Mouse (Mus musculus) midbrain, embryonic 14.5 days (tissue): ENCODE data around the gene Sirt4. TPM values are rescaled to one million over a fixed set of nuclear protein-coding genes. Genes with fewer than 3 reads are reported as not detected.

Source experiments
- ATAC-seq: fragments of 200-750 bp; cut with Nextera tagmentation; 2 replicates; pipeline ENCODE4 v1.8.0; 2017; ENCODE audit warnings: moderate number of reproducible peaks, moderate library complexity; ENCODE audit not compliant: low FRiP score, low TSS enrichment
- DNase-seq: peaks from one replicate; pipeline ENCODE4 v3.0.0-alpha.2; 2015
- H3K27ac ChIP-seq: fragments of 300-500 bp; sonication (generic); replicated peaks from 2 replicates; pipeline ENCODE4 v1.5.1; 2014; ENCODE audit warnings: mild to moderate bottlenecking, low read depth, low read length, moderate library complexity
- H3K27me3 ChIP-seq: fragments of 300-500 bp; sonication (generic); 2 replicates; pipeline ENCODE4 v1.6.1; 2014; ENCODE audit warnings: low read length, control low read depth, mixed read lengths; ENCODE audit not compliant: control insufficient read depth, insufficient read depth
- H3K36me3 ChIP-seq: fragments of 300-500 bp; sonication (generic); 2 replicates; pipeline ENCODE4 v1.6.1; 2014; ENCODE audit warnings: low read length, control low read depth; ENCODE audit not compliant: control insufficient read depth, insufficient read depth
- H3K4me1 ChIP-seq: fragments of 300-500 bp; sonication (generic); 2 replicates; pipeline ENCODE4 v1.6.1; 2014; ENCODE audit warnings: mild to moderate bottlenecking, antibody characterized with exemption, low read length, control low read depth; ENCODE audit not compliant: control insufficient read depth, insufficient read depth
- H3K4me2 ChIP-seq: fragments of 300-500 bp; sonication (generic); 2 replicates; pipeline ENCODE4 v1.6.1; 2014; ENCODE audit warnings: mild to moderate bottlenecking, low read length, moderate library complexity
- H3K4me3 ChIP-seq: fragments of 300-500 bp; sonication (generic); replicated peaks from 2 replicates; pipeline ENCODE4 v1.5.1; 2014; ENCODE audit warnings: low read depth, low read length
- H3K9ac ChIP-seq: fragments of 300-500 bp; sonication (generic); replicated peaks from 2 replicates; pipeline ENCODE4 v1.6.1; 2014; ENCODE audit warnings: mild to moderate bottlenecking, low read length, moderate library complexity
- H3K9me3 ChIP-seq: fragments of 300-500 bp; sonication (generic); 2 replicates; pipeline ENCODE4 v1.6.1; 2016; ENCODE audit warnings: low read length, control low read depth, mixed read lengths; ENCODE audit not compliant: control insufficient read depth
- WGBS: fragments of 180-500 bp; shearing (Covaris S2); extraction: QIAGEN DNeasy Blood & Tissue Kit; methylation state at CpG from one replicate; pipeline ENCODE4 v1.1.7; 2014; 5-methylcytosine and 5-hydroxymethylcytosine counted together
- polyA plus RNA-seq: library from polyadenylated mRNA; unstranded; fragments of >200 nt; fragmentation: Nextera tagmentation; extraction: Ambion mirVana; gene quantifications from 2 replicates; pipeline ENCODE4 v1.2.1, GENCODE M21; 2014

Sirt4 gene
- polyA plus RNA-seq, 1 experiment from 2014 or later = 23.8 TPM

- H3K9me3 ChIP-seq = no peaks in the 10 kb centered on the region
- no peak overlapping the region for H3K9ac ChIP-seq
- no peaks in the 10 kb centered on the region for H3K36me3 ChIP-seq
- no peak overlapping the region for H3K27ac ChIP-seq
- no peak overlapping the region for H3K4me2 ChIP-seq
- H3K27me3 ChIP-seq = no peaks in the 10 kb centered on the region
- 95% methylated on average over 9 of the region's 9 CpGs for WGBS
- H3K4me1 ChIP-seq = no peaks in the 10 kb centered on the region
- DNase-seq (no peak), ATAC-seq (no peak)
- H3K4me3 ChIP-seq = no peak overlapping the region
Observed at GRCm38 (mm10) chr5:115517501-115517900, 33.0 kb upstream of the Sirt4 start.

DNA sequence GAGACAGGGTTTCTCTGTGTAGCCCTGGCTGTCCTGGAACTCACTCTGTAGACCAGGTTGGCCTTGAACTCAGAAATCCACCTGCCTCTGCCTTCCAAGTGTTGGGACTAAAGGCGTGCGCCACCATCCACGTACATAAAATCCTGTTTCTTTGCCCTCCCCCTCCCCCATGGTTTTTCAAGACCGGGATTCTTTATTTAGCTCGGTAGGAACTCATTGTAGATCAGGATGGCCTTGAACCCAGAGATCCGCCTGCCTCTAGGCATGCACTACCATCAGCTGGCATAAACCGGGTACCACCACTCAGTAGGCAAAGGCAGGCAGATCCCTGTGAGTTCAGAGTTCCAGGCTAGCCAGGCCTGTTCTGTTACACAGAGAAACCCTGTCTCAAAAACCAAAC lies 32.4 kb upstream of the Sirt4 start:
- no peak overlapping the region for H3K27ac ChIP-seq
- no peaks in the 10 kb centered on the region for H3K27me3 ChIP-seq
- DNase-seq (no peak), ATAC-seq (no peak)
- WGBS = 92% methylated on average over 7 of the region's 7 CpGs
- no peaks in the 10 kb centered on the region for H3K36me3 ChIP-seq
- no peak overlapping the region for H3K9ac ChIP-seq
- no peak overlapping the region for H3K4me3 ChIP-seq
- H3K4me2 ChIP-seq = no peak overlapping the region
- H3K9me3 ChIP-seq = no peaks in the 10 kb centered on the region
- no peaks in the 10 kb centered on the region for H3K4me1 ChIP-seq

- Histone ChIP-seq H3K9me3 (no peaks in the 10 kb centered on the region), H3K4me1 (no peaks in the 10 kb centered on the region), H3K4me3 (no peak overlapping the region), H3K9ac (no peak overlapping the region), H3K27me3 (no peaks in the 10 kb centered on the region), H3K36me3 (no peaks in the 10 kb centered on the region), H3K4me2 (no peak overlapping the region), H3K27ac (no peak overlapping the region)
- no peak for DNase-seq
- WGBS = 80% methylated on average over 32 of the region's 32 CpGs
- no peak for ATAC-seq
Observed at GRCm38 (mm10) chr5:115516081-115516907, 31.8 kb upstream of the Sirt4 start.

DNA sequence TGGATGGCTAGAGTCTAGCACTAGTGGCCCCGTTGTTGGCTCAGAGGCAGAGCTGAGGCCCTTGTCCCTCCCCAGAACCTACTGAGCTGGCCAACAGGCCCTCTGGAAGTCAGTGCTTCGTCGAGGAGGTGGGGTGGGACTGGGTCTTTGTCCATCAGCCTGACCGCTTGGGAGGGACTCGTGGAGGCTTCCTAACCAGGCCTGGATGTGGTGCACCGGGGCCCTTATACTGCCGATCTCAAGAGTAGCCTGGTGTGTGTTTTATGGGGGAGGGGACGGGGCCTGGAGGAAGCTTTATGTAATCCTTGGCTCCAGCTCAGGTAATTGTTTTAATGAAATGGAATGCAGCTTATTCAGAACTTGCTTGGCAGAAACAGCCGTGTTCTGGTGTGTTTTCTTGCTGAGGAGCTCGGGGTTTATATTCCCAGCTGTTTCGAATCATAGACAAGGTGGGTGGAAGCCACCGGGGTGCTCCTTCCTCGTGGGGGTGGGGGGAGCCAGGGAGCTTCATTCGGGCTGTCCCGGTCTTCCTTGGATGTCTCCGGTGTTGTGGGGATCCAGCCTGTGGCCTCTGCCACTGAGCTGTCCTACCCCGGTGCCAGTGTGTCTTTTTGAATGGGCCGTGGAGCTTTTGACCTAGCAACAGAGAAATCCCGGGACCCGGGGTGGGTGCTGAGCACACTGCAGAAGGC lies 30.5 kb upstream of the Sirt4 start:
- no peak overlapping the region for H3K4me3 ChIP-seq
- DNase-seq (no peak), ATAC-seq (no peak)
- no peaks in the 10 kb centered on the region; the same call in 1 of the 2 replicates for H3K4me1 ChIP-seq
- no peaks in the 10 kb centered on the region for H3K27me3 ChIP-seq
- H3K36me3 ChIP-seq = no peaks in the 10 kb centered on the region
- H3K4me2 ChIP-seq = no peak overlapping the region
- H3K27ac ChIP-seq = 0 out of 2 replicates have a peak overlapping the region, but pooled peaks have one; percentile 32
- no peaks in the 10 kb centered on the region for H3K9me3 ChIP-seq
- WGBS = 72% methylated on average over 20 of the region's 20 CpGs
- H3K9ac ChIP-seq = no peak overlapping the region

DNA sequence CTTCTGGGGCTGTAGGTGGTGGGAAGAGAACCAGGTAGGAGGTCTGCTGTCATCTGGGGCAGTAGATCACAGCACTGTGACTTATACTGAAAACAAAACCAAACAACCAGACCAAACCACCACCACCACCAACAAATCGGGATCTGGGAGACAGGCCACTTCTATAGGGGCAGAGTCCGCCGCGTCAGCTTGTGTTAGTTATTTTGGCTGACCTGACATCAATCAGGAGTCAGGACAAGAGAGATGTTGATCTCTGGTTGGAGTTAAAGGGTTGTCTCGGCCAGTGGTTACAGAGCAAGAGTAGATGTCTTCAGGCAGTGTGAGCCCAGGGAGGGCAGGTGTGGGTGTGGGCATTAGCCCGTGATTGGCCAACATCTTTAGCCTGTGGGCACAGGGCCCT lies 29.8 kb upstream of the Sirt4 start:
- WGBS = 92% methylated on average over 6 of the region's 6 CpGs
- DNase-seq = no peak
- H3K9me3 ChIP-seq = no peaks in the 10 kb centered on the region
- H3K27ac ChIP-seq = no peak overlapping the region
- H3K27me3 ChIP-seq = no peaks in the 10 kb centered on the region
- no peak for ATAC-seq
- H3K36me3 ChIP-seq = no peaks in the 10 kb centered on the region
- H3K4me3 ChIP-seq = no peak overlapping the region
- H3K4me2 ChIP-seq = no peak overlapping the region
- H3K4me1 ChIP-seq = peaks cover 6% of the 10 kb centered on the region; the same call in 1 of the 2 replicates
- H3K9ac ChIP-seq = no peak overlapping the region

DNA sequence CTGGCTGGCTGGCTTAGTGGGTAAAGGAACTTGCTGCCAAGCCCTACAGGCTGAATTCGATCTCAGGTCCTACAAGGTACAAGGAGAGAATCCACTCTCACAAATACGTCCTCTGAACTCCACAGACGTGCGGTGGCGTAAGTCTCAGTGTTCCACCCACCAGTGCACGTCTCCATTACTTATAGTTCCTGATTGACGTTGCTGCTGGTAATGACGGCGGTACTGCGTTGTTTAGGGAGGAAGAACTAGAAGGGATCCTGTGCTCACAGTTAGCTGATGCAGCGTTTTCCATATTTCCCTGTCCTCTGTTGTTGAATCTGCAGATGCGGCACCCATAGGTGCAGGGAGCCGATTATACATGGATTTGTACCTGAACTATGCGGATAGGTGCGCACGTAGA lies 29.2 kb upstream of the Sirt4 start:
- Histone ChIP-seq H3K9me3 (no peaks in the 10 kb centered on the region), H3K9ac (no peak overlapping the region), H3K4me2 (no peak overlapping the region), H3K36me3 (no peaks in the 10 kb centered on the region), H3K27ac (no peak overlapping the region), H3K4me3 (no peak overlapping the region), H3K4me1 (peaks cover 11% of the 10 kb centered on the region), H3K27me3 (no peaks in the 10 kb centered on the region)
- ATAC-seq (no peak), DNase-seq (no peak)
- WGBS = 93% methylated on average over 16 of the region's 16 CpGs

- ATAC-seq (no peak), DNase-seq (no peak)
- no peak overlapping the region for H3K4me3 ChIP-seq
- no peak overlapping the region for H3K9ac ChIP-seq
- H3K4me1 ChIP-seq = peaks cover 16% of the 10 kb centered on the region
- H3K36me3 ChIP-seq = no peaks in the 10 kb centered on the region
- H3K9me3 ChIP-seq = no peaks in the 10 kb centered on the region
- no peak overlapping the region for H3K27ac ChIP-seq
- H3K27me3 ChIP-seq = no peaks in the 10 kb centered on the region
- WGBS = 97% methylated on average over 14 of the region's 14 CpGs
- no peak overlapping the region for H3K4me2 ChIP-seq
Observed at GRCm38 (mm10) chr5:115513246-115513645, 28.7 kb upstream of the Sirt4 start.

- Histone ChIP-seq H3K27me3 (no peaks in the 10 kb centered on the region), H3K4me1 (peaks cover 25% of the 10 kb centered on the region), H3K36me3 (no peaks in the 10 kb centered on the region), H3K4me3 (no peak overlapping the region), H3K27ac (no peak overlapping the region), H3K9me3 (no peaks in the 10 kb centered on the region), H3K4me2 (no peak overlapping the region), H3K9ac (no peak overlapping the region)
- DNase-seq (no peak), ATAC-seq (no peak)
- WGBS = 90% methylated on average over 7 of the region's 7 CpGs
Observed at GRCm38 (mm10) chr5:115512375-115512774, 27.9 kb upstream of the Sirt4 start.
